Mouse (Mus musculus) MEL (cell line): Measurements from ENCODE around the gene Tuft1.

Experiments
- CHD2 ChIP-seq: IDR thresholded peaks from 2 replicates; pipeline ENCODE4 v1.6.1; 2011; ENCODE audit warnings: low read length, improper control_type of control experiment
- CTCF ChIP-seq, 3 experiments: IDR thresholded peaks in 2 of 3; conservative IDR thresholded peaks in 1 of 3; 2 replicates each; pipeline ENCODE4 v1.5.1; 2011 to 2012; ENCODE audit warnings: low read length in 3 of 3, low read depth in 2 of 3, mild to moderate bottlenecking in 2 of 3, improper control_type of control experiment in 1 of 3, inconsistent platforms in 1 of 3, mixed read lengths in 1 of 3, moderate library complexity in 1 of 3; ENCODE audit not compliant: control insufficient read depth in 1 of 3, insufficient read depth in 1 of 3, poor library complexity in 1 of 3, severe bottlenecking in 1 of 3
- GATA1 ChIP-seq: IDR thresholded peaks from 2 replicates; pipeline ENCODE4 v1.6.1; 2011; ENCODE audit warnings: low read depth, low read length, improper control_type of control experiment
- ZC3H11A ChIP-seq: IDR thresholded peaks from 2 replicates; pipeline ENCODE4 v1.6.1; 2012; ENCODE audit warnings: low read depth, mild to moderate bottlenecking, inconsistent platforms, low read length, improper control_type of control experiment

GRCm38 (mm10) chr3:94591066-94591465 lies 67.6 kb downstream of the Tuft1 start:
- TF ChIP-seq CTCF (IDR thresholded peaks at IDR 0.05 in 2 of 3, conservative IDR thresholded peaks at IDR 0.05 in 1 of 3; ENCODE audit: control insufficient read depth in 1 of 3, insufficient read depth in 1 of 3, low read depth in 2 of 3, low read length in 3 of 3, poor library complexity in 1 of 3, severe bottlenecking in 1 of 3) (no peak), ZC3H11A (no peak), CHD2 (no peak), GATA1 (no peak)
